Mouse (Mus musculus) E14TG2a.4 (cell line): ENCODE results near the gene Olfr67.
"Not testable (repeated sequence)": the region's sequence is repeated elsewhere in the genome, so short reads cannot be mapped to it uniquely, and the experiment has no call there.

ENCODE experiments used
- H3K27me3 ChIP-seq: 2 replicates; pipeline ENCODE4 v1.6.1; 2014; ENCODE audit warnings: low read length, control low read depth; ENCODE audit not compliant: insufficient read depth
- H3K36me3 ChIP-seq: 2 replicates; pipeline ENCODE4 v1.6.1; 2014; ENCODE audit warnings: low read length, control low read depth; ENCODE audit not compliant: insufficient read depth
- H3K4me1 ChIP-seq: replicated peaks from 2 replicates; pipeline ENCODE4 v1.6.1; 2014; ENCODE audit warnings: low read depth, low read length, control low read depth
- H3K4me3 ChIP-seq: replicated peaks from 2 replicates; pipeline ENCODE4 v1.5.1; 2014; ENCODE audit warnings: mild to moderate bottlenecking, low read length
- H3K9me3 ChIP-seq: 2 replicates; pipeline ENCODE4 v1.6.1; 2014; ENCODE audit warnings: low read length, control low read depth
- CTCF ChIP-seq: conservative IDR thresholded peaks from 2 replicates; pipeline ENCODE4 v1.5.1; 2014; ENCODE audit warnings: low read length
- NANOG ChIP-seq: IDR thresholded peaks from 2 replicates; pipeline ENCODE4 v1.6.1; 2014; ENCODE audit warnings: borderline replicate concordance, low read length, mixed read lengths
- POU5F1 ChIP-seq: IDR thresholded peaks from 2 replicates; pipeline ENCODE4 v1.6.1; 2014; ENCODE audit warnings: low read length, borderline replicate concordance

Olfr67 gene

GRCm38 (mm10) chr7:103812174-103812573 lies 20.6 kb upstream of the Olfr67 start:
- Histone ChIP-seq H3K4me1 (no peaks in the 10 kb centered on the region), H3K9me3 (no peaks in the 10 kb centered on the region), H3K36me3 (no peaks in the 10 kb centered on the region), H3K27me3 (no peaks in the 10 kb centered on the region), H3K4me3 (no peak overlapping the region)
- no peak for TF ChIP-seq NANOG
- no peak for TF ChIP-seq CTCF

- Histone ChIP-seq H3K4me1 (no peaks in the 10 kb centered on the region), H3K9me3 (no peaks in the 10 kb centered on the region), H3K36me3 (no peaks in the 10 kb centered on the region), H3K4me3 (no peak overlapping the region), H3K27me3 (no peaks in the 10 kb centered on the region)
- TF ChIP-seq POU5F1 (no peak), NANOG (no peak), CTCF (no peak)
Observed at GRCm38 (mm10) chr7:103811223-103811845, 19.7 kb upstream of the Olfr67 start.

GRCm38 (mm10) chr7:103810746-103811145 lies 19.1 kb upstream of the Olfr67 start:
- H3K27me3 ChIP-seq: no peaks in the 10 kb centered on the region

GRCm38 (mm10) chr7:103810296-103810695 lies 18.7 kb upstream of the Olfr67 start:
- Histone ChIP-seq H3K9me3 (no peaks in the 10 kb centered on the region), H3K36me3 (no peaks in the 10 kb centered on the region), H3K4me1 (no peaks in the 10 kb centered on the region), H3K4me3 (no peak overlapping the region), H3K27me3 (no peaks in the 10 kb centered on the region)
- TF ChIP-seq POU5F1 (no peak), NANOG (no peak), CTCF (no peak)

More at GRCm38 (mm10) chr7:103810746-103811145, 19.1 kb upstream of the Olfr67 start:
- no peak for TF ChIP-seq CTCF
- no peak for TF ChIP-seq NANOG
- no peak for TF ChIP-seq POU5F1
- no peaks in the 10 kb centered on the region for H3K36me3 ChIP-seq
- H3K4me3 ChIP-seq: no peak overlapping the region
- H3K4me1 ChIP-seq: no peaks in the 10 kb centered on the region
- H3K9me3 ChIP-seq: no peaks in the 10 kb centered on the region

GRCm38 (mm10) chr7:103809801-103810155 lies 18.2 kb upstream of the Olfr67 start:
- TF ChIP-seq POU5F1 (no peak), CTCF (no peak), NANOG (no peak)
- Histone ChIP-seq H3K9me3 (no peaks in the 10 kb centered on the region), H3K27me3 (no peaks in the 10 kb centered on the region), H3K4me1 (no peaks in the 10 kb centered on the region), H3K36me3 (no peaks in the 10 kb centered on the region), H3K4me3 (no peak overlapping the region)

GRCm38 (mm10) chr7:103808971-103809800 lies 17.6 kb upstream of the Olfr67 start:
- H3K36me3 ChIP-seq: no peaks in the 10 kb centered on the region
- no peaks in the 10 kb centered on the region for H3K4me1 ChIP-seq
- no peaks in the 10 kb centered on the region for H3K27me3 ChIP-seq
- no peak overlapping the region for H3K4me3 ChIP-seq
- TF ChIP-seq NANOG (no peak), POU5F1 (no peak), CTCF (no peak)
- no peaks in the 10 kb centered on the region for H3K9me3 ChIP-seq

GRCm38 (mm10) chr7:103808120-103808519 lies 16.5 kb upstream of the Olfr67 start:
- H3K9me3 ChIP-seq, H3K27me3 ChIP-seq, H3K4me3 ChIP-seq, H3K36me3 ChIP-seq, H3K4me1 ChIP-seq: not testable (repeated sequence)

- no peak overlapping the region for H3K4me3 ChIP-seq
- no peaks in the 10 kb centered on the region for H3K36me3 ChIP-seq
- H3K9me3 ChIP-seq: peaks cover 7% of the 10 kb centered on the region
- H3K27me3 ChIP-seq: no peaks in the 10 kb centered on the region
- peak; percentile 32 for TF ChIP-seq CTCF
- TF ChIP-seq POU5F1: no peak
- no peaks in the 10 kb centered on the region for H3K4me1 ChIP-seq
Observed at GRCm38 (mm10) chr7:103806856-103807255, 15.2 kb upstream of the Olfr67 start.
